Mouse (Mus musculus) midbrain, embryonic 16.5 days (tissue): ENCODE data around the gene Gtf2ird1. TPM values are rescaled to one million over a fixed set of nuclear protein-coding genes. Genes with fewer than 3 reads are reported as not detected.

Experiments
- ATAC-seq: fragments of 200-750 bp; cut with Nextera tagmentation; 2 replicates; pipeline ENCODE4 v1.8.0; 2017; ENCODE audit warnings: moderate TSS enrichment
- H3K27ac ChIP-seq: fragments of 300-500 bp; sonication (generic); 2 replicates; pipeline ENCODE4 v1.5.1; 2014; ENCODE audit warnings: mild to moderate bottlenecking, low read length, mixed read lengths
- H3K27me3 ChIP-seq: fragments of 300-500 bp; sonication (generic); 2 replicates; pipeline ENCODE4 v1.6.1; 2014; ENCODE audit warnings: low read depth, low read length, mixed read lengths; ENCODE audit not compliant: control insufficient read depth, insufficient read depth
- H3K36me3 ChIP-seq: fragments of 300-500 bp; sonication (generic); 2 replicates; pipeline ENCODE4 v1.6.1; 2014; ENCODE audit warnings: mild to moderate bottlenecking, low read length, moderate library complexity, mixed read lengths; ENCODE audit not compliant: control insufficient read depth, insufficient read depth
- H3K4me1 ChIP-seq: fragments of 300-500 bp; sonication (generic); 2 replicates; pipeline ENCODE4 v1.6.1; 2014; ENCODE audit warnings: mild to moderate bottlenecking, low read length, mixed read lengths; ENCODE audit not compliant: control insufficient read depth, insufficient read depth
- H3K4me2 ChIP-seq: fragments of 300-500 bp; sonication (generic); 2 replicates; pipeline ENCODE4 v1.6.1; 2014; ENCODE audit warnings: mild to moderate bottlenecking, low read length, mixed read lengths
- H3K4me3 ChIP-seq: fragments of 300-500 bp; sonication (generic); 2 replicates; pipeline ENCODE4 v1.5.1; 2014; ENCODE audit warnings: low read depth, mild to moderate bottlenecking, low read length, moderate library complexity, mixed read lengths
- H3K9ac ChIP-seq: fragments of 300-500 bp; sonication (generic); 2 replicates; pipeline ENCODE4 v1.6.1; 2014; ENCODE audit warnings: low read depth, low read length, mixed read lengths
- H3K9me3 ChIP-seq: fragments of 300-500 bp; sonication (generic); replicated peaks from 2 replicates; pipeline ENCODE4 v1.6.1; 2014; ENCODE audit warnings: mild to moderate bottlenecking, low read length, mixed read lengths; ENCODE audit not compliant: control insufficient read depth, poor library complexity, severe bottlenecking
- WGBS: fragments of 180-500 bp; shearing (Covaris S2); extraction: QIAGEN DNeasy Blood & Tissue Kit; methylation state at CpG from one replicate; pipeline ENCODE4 v1.1.7; 2014; 5-methylcytosine and 5-hydroxymethylcytosine counted together
- polyA plus RNA-seq: library from polyadenylated mRNA; unstranded; fragments of >200 nt; fragmentation: Nextera tagmentation; extraction: Ambion mirVana; gene quantifications from 2 replicates; pipeline ENCODE4 v1.2.1, GENCODE M21; 2015

The Gtf2ird1 gene
- polyA plus RNA-seq, 1 experiment from 2014 or later: 74.3 TPM

- no peak overlapping the region for H3K4me3 ChIP-seq
- H3K36me3 ChIP-seq: no peaks in the 10 kb centered on the region; the same call in 1 of the 2 replicates
- no peaks in the 10 kb centered on the region for H3K9me3 ChIP-seq
- no peak overlapping the region for H3K9ac ChIP-seq
- no peaks in the 10 kb centered on the region for H3K27me3 ChIP-seq
- H3K4me1 ChIP-seq: no peaks in the 10 kb centered on the region
- no peak overlapping the region for H3K27ac ChIP-seq
- ATAC-seq: no peak
- WGBS: 79% methylated on average over 4 of the region's 4 CpGs
- H3K4me2 ChIP-seq: no peak overlapping the region
These were observed 26.4 kb downstream of the Gtf2ird1 start for GRCm38 (mm10) chr5:134430087-134430486.

GRCm38 (mm10) chr5:134427664-134428063 lies 28.9 kb downstream of the Gtf2ird1 start:
- Histone ChIP-seq H3K4me3 (no peak overlapping the region), H3K27me3 (no peaks in the 10 kb centered on the region), H3K9ac (no peak overlapping the region), H3K4me2 (no peak overlapping the region), H3K36me3 (no peaks in the 10 kb centered on the region), H3K27ac (no peak overlapping the region), H3K4me1 (0 out of 2 replicates have a peak, but pooled peaks cover 2% of the 10 kb centered on the region), H3K9me3 (no peaks in the 10 kb centered on the region)
- no peak for ATAC-seq
- 90% methylated on average over 9 of the region's 9 CpGs for WGBS

DNA sequence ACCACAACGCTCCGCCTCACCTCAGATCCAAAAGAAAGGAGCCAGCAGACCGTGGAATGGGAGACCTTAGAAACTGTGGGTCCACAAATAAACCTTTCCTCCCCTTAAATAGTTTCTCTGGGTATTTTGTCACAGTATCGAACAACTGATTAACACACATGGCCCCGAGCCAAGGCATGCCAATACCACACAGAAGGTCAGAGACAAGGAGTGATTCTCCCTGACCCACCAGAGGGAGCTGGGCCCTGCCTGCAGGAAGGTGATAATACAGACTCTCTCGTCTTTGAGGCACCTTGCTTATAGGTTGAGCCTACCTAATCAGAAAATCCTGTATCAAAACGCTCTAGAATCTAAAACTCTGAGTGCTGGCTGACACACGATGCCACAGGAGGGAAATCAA lies 30.9 kb downstream of the Gtf2ird1 start:
- H3K4me3 ChIP-seq: no peak overlapping the region
- H3K4me1 ChIP-seq: 0 out of 2 replicates have a peak, but pooled peaks cover 2% of the 10 kb centered on the region
- no peak for ATAC-seq
- no peak overlapping the region for H3K27ac ChIP-seq
- H3K36me3 ChIP-seq: no peaks in the 10 kb centered on the region
- H3K4me2 ChIP-seq: no peak overlapping the region
- no peak overlapping the region for H3K9ac ChIP-seq
- 89% methylated on average over 8 of the region's 8 CpGs for WGBS
- no peaks in the 10 kb centered on the region for H3K27me3 ChIP-seq
- no peaks in the 10 kb centered on the region for H3K9me3 ChIP-seq

GRCm38 (mm10) chr5:134423930-134424329 lies 32.6 kb downstream of the Gtf2ird1 start:
- Histone ChIP-seq H3K36me3 (no peaks in the 10 kb centered on the region), H3K9me3 (no peaks in the 10 kb centered on the region), H3K9ac (no peak overlapping the region), H3K27ac (no peak overlapping the region), H3K4me2 (no peak overlapping the region), H3K27me3 (no peaks in the 10 kb centered on the region), H3K4me1 (peaks cover 5% of the 10 kb centered on the region; the same call in 1 of the 2 replicates), H3K4me3 (no peak overlapping the region)
- ATAC-seq: no peak
- WGBS: 77% methylated on average over 5 of the region's 5 CpGs

DNA sequence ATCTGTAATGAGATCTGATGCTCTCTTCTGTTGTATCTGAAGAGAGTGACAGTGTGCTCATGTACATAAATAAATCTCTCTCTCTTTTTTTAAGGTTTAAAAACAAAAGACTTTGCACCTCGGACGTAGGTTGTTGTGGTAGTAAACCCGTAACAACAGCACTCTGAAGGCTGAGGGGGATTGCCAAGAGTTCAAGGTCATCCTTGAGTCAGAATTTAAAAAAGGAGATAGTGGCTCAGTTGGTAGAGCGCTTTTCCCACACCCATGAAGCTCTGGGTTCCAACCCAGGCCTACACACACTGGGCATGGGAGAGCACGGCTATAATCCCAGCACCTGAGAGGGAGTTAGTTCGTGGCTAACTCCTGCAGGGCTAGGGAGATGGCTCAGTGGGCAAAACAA lies 33.1 kb downstream of the Gtf2ird1 start:
- ATAC-seq: no peak
- no peak overlapping the region for H3K9ac ChIP-seq
- WGBS: 98% methylated on average over 6 of the region's 6 CpGs

DNA sequence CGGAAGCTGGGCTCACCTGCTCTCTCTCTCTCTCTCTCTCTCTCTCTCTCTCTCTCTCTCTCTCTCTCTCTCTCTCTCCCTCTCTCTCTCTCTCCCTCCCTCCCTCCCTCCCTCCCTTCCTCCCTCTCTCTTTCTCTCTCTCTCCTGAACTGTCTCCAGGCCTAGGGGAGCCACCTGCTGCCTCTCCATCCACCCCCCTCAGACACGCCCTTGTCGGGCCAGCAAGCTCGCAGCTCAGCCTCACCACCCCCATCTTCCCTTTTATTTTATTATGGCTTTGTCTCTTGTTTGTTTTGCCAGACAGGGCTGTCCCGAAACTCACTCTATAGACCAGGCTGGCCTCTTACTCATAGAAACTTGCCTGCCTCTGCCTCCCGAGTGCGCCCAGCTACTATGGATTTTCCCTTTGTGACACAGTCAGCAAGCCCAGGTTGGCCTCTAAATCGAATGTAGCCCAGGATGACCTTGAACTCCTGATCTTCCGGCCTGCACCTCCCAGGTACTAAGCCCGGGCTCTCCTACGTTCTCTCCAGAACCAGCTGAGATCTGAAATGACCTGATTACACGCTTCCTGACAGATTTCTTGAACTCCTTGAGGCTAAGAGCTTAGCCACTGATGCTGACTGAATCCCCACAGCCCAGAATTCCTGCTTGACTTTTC lies 34.1 kb downstream of the Gtf2ird1 start:
- Histone ChIP-seq H3K9me3 (0 out of 2 replicates have a peak, but pooled peaks cover 1% of the 10 kb centered on the region), H3K27ac (no peak overlapping the region), H3K4me2 (no peak overlapping the region), H3K36me3 (no peaks in the 10 kb centered on the region), H3K27me3 (no peaks in the 10 kb centered on the region), H3K4me1 (peaks cover 5% of the 10 kb centered on the region; the same call in 1 of the 2 replicates), H3K9ac (no peak overlapping the region), H3K4me3 (no peak overlapping the region)
- no peak for ATAC-seq
- WGBS: 87% methylated on average over 12 of the region's 12 CpGs

More for the DNA sequence above, 33.1 kb downstream of the Gtf2ird1 start:
- no peak overlapping the region for H3K4me3 ChIP-seq
- no peak overlapping the region for H3K4me2 ChIP-seq
- no peaks in the 10 kb centered on the region for H3K36me3 ChIP-seq
- H3K4me1 ChIP-seq: peaks cover 5% of the 10 kb centered on the region; the same call in 1 of the 2 replicates
- no peaks in the 10 kb centered on the region for H3K27me3 ChIP-seq
- no peak overlapping the region for H3K27ac ChIP-seq
- H3K9me3 ChIP-seq: no peaks in the 10 kb centered on the region

GRCm38 (mm10) chr5:134421061-134421460 lies 35.5 kb downstream of the Gtf2ird1 start:
- ATAC-seq: no peak
- H3K4me3 ChIP-seq: no peak overlapping the region
- no peak overlapping the region for H3K27ac ChIP-seq
- WGBS: 59% methylated on average over 9 of the region's 9 CpGs
- H3K4me2 ChIP-seq: no peak overlapping the region
- no peaks in the 10 kb centered on the region for H3K36me3 ChIP-seq
- H3K4me1 ChIP-seq: peaks cover 5% of the 10 kb centered on the region; the same call in 1 of the 2 replicates
- 0 out of 2 replicates have a peak, but pooled peaks cover 2% of the 10 kb centered on the region for H3K9me3 ChIP-seq
- H3K27me3 ChIP-seq: no peaks in the 10 kb centered on the region
- H3K9ac ChIP-seq: no peak overlapping the region

DNA sequence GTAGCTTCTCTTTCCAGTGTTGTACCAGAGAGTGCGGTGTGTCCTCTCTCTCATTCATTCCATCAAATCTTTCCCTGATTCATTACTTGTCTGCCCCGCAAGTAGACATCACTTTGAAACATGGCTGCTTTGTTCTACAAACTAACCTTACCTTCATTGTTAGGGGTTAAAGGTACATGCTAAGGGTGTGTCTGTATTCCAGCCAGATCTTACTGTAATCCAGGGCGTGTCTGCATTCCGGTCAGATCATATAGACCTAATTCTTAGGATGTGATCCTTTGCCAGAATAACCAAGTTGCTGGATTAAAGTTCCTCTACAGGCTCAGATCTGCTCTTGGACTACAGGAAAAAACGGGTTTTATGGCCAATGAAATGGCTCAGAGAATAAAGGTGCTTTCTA lies 36.8 kb downstream of the Gtf2ird1 start:
- Histone ChIP-seq H3K27me3 (no peaks in the 10 kb centered on the region), H3K4me1 (peaks cover 5% of the 10 kb centered on the region; the same call in 1 of the 2 replicates), H3K4me3 (no peak overlapping the region), H3K9ac (no peak overlapping the region), H3K9me3 (0 out of 2 replicates have a peak, but pooled peaks cover 2% of the 10 kb centered on the region), H3K36me3 (peaks cover 10% of the 10 kb centered on the region), H3K27ac (no peak overlapping the region), H3K4me2 (no peak overlapping the region)
- WGBS: 96% methylated on average over 5 of the region's 5 CpGs
- no peak for ATAC-seq

- Histone ChIP-seq H3K4me3 (no peak overlapping the region), H3K36me3 (peaks cover 19% of the 10 kb centered on the region), H3K27me3 (no peaks in the 10 kb centered on the region), H3K27ac (no peak overlapping the region), H3K9me3 (0 out of 2 replicates have a peak, but pooled peaks cover 2% of the 10 kb centered on the region), H3K4me2 (no peak overlapping the region), H3K9ac (no peak overlapping the region), H3K4me1 (peaks cover 3% of the 10 kb centered on the region; the same call in 1 of the 2 replicates)
- ATAC-seq: no peak
- 88% methylated on average over 6 of the region's 6 CpGs for WGBS
These were observed 38.0 kb downstream of the Gtf2ird1 start for GRCm38 (mm10) chr5:134418315-134419074.
